ENCODE assay signal across 1 mouse cellular context in genomic region chr10:43674749-43675148, GRCm38 (mm10).
TF ChIP-seq lines count a peak whose summit lies in the region.

No protein-coding gene starts in this region.

TF ChIP-seq in MEL, 35 proteins besides CTCF, POLR2A, EP300 and RAD21 (continued from another document):
- peak; percentile 48; the same call in 1 of the 2 replicates for TF ChIP-seq MYB (IDR thresholded peaks at IDR 0.05; ENCODE audit: low read depth, low read length)
- TF ChIP-seq BHLHE40 (IDR thresholded peaks at IDR 0.05; ENCODE audit: borderline replicate concordance, low read depth, low read length) = no peak
